Mouse (Mus musculus) neural tube, embryonic 13.5 days (tissue): ENCODE results near the gene Ptcd3. TPM values are rescaled to one million over a fixed set of nuclear protein-coding genes. Genes with fewer than 3 reads are reported as not detected.
A peak's percentile ranks its signal among the peaks of the same experiment; 100 is the strongest.
"Not testable (repeated sequence)": the region's sequence is repeated elsewhere in the genome, so short reads cannot be mapped to it uniquely, and the experiment has no call there.

ENCODE experiments used
- ATAC-seq: fragments of 200-750 bp; cut with Nextera tagmentation; 2 replicates; pipeline ENCODE4 v1.8.0; 2017; ENCODE audit warnings: low read depth, mild to moderate bottlenecking, moderate TSS enrichment, moderate library complexity
- H3K27ac ChIP-seq: fragments of 300-500 bp; sonication (generic); replicated peaks from 2 replicates; pipeline ENCODE4 v1.5.1; 2015; ENCODE audit warnings: moderate library complexity, mild to moderate bottlenecking, inconsistent platforms
- H3K27me3 ChIP-seq: fragments of 300-500 bp; sonication (generic); 2 replicates; pipeline ENCODE4 v1.6.1; 2015; ENCODE audit warnings: mild to moderate bottlenecking, inconsistent platforms
- H3K36me3 ChIP-seq: fragments of 300-500 bp; sonication (generic); 2 replicates; pipeline ENCODE4 v1.6.1; 2015; ENCODE audit warnings: mild to moderate bottlenecking, inconsistent platforms
- H3K4me1 ChIP-seq: fragments of 300-500 bp; sonication (generic); replicated peaks from 2 replicates; pipeline ENCODE4 v1.6.1; 2015; ENCODE audit warnings: inconsistent platforms
- H3K4me2 ChIP-seq: fragments of 300-500 bp; sonication (generic); 2 replicates; pipeline ENCODE4 v1.6.1; 2015; ENCODE audit warnings: inconsistent platforms, mild to moderate bottlenecking, moderate library complexity
- H3K4me3 ChIP-seq: fragments of 300-500 bp; sonication (generic); 2 replicates; pipeline ENCODE4 v1.5.1; 2015; ENCODE audit warnings: mild to moderate bottlenecking, inconsistent platforms
- H3K9ac ChIP-seq: fragments of 300-500 bp; sonication (generic); 2 replicates; pipeline ENCODE4 v1.6.1; 2015; ENCODE audit warnings: moderate library complexity, mild to moderate bottlenecking, inconsistent platforms
- H3K9me3 ChIP-seq: fragments of 300-500 bp; sonication (generic); 2 replicates; pipeline ENCODE4 v1.6.1; 2016; ENCODE audit warnings: inconsistent platforms
- WGBS: fragments of 180-500 bp; shearing (Covaris S2); methylation state at CpG from one replicate; pipeline ENCODE4 v1.1.7; 2015; 5-methylcytosine and 5-hydroxymethylcytosine counted together
- polyA plus RNA-seq: library from polyadenylated mRNA; unstranded; fragments of >200 nt; fragmentation: Nextera tagmentation; extraction: Ambion mirVana; gene quantifications from 2 replicates; pipeline ENCODE4 v1.2.1, GENCODE M21; 2015

Gene Ptcd3
- polyA plus RNA-seq, 1 experiment from 2014 or later, result 81.9 TPM

DNA sequence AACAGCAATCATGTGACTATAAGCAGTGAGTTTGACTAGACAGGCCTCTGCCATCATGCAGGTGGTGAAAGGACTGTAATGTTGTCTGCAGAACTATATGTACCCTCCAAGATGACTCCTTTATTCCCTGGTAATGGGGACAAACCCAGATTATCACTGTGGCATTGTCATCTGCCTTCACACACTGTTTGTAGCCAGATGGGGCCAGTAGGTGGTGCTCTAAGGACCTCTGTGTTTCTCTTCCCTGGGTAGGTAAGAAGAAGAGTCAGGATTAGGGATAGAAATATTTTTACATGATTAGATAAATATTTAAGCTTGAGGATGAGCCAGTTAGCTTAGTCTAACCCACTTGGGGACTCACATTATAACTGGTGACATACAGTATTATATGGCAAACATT, 19.4 kb upstream of the Ptcd3 start:
- no peak overlapping the region for H3K9ac ChIP-seq
- H3K4me2 ChIP-seq, result no peak overlapping the region
- no peaks in the 10 kb centered on the region for H3K4me1 ChIP-seq
- peaks cover 81% of the 10 kb centered on the region for H3K36me3 ChIP-seq
- H3K27me3 ChIP-seq, result no peaks in the 10 kb centered on the region
- ATAC-seq, result 0 out of 2 replicates have a peak, but pooled peaks have one; percentile 59
- H3K4me3 ChIP-seq, result no peak overlapping the region
- H3K27ac ChIP-seq, result no peak overlapping the region
- no peaks in the 10 kb centered on the region for H3K9me3 ChIP-seq

DNA sequence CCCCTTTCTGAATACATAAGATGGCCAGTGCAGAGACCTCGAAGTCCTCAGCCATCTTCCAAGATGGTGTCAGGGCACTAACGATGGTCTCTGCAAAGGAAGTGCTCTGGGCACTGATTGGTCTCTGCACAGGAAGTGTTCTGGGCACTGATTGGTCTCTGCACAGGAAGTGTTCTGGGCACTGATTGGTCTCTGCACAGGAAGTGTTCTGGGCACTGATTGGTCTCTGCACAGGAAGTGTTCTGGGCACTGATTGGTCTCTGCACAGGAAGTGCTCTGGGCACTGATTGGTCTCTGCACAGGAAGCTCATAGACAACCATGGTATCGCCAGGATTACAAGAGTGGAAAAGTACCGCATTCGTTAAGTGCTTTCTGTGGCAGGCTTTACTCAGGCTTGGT, 16.7 kb upstream of the Ptcd3 start:
- not testable (repeated sequence) for H3K4me3 ChIP-seq, H3K27me3 ChIP-seq, H3K9me3 ChIP-seq, H3K9ac ChIP-seq, H3K4me2 ChIP-seq, H3K27ac ChIP-seq, ATAC-seq, H3K4me1 ChIP-seq
- WGBS, result 92% methylated on average over 5 of the region's 5 CpGs
- H3K36me3 ChIP-seq, result peaks cover 81% of the 10 kb centered on the region

DNA sequence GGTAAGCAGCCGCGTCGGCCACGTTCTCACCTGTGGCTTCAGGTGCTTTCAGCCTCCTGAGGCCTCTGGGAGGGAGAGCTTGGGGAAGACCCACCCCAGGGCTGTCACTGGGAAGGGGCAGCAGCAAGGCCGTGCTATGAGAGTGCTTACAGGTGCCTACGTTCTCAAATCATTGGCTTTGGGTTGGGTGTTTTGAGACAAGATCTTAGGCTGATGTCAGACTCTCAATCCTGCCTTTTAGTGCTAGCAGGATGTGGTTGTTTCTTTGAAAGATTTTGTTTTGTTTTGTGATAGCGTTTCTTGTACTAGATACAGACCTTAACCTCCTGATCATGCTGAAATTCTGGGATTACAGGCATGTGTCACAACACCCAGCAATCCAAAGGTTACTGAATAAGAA, 12.2 kb upstream of the Ptcd3 start:
- Histone ChIP-seq H3K9me3 (no peaks in the 10 kb centered on the region), H3K4me1 (no peaks in the 10 kb centered on the region), H3K4me2 (no peak overlapping the region), H3K27ac (no peak overlapping the region), H3K36me3 (peaks cover 95% of the 10 kb centered on the region), H3K4me3 (no peak overlapping the region), H3K9ac (no peak overlapping the region), H3K27me3 (no peaks in the 10 kb centered on the region)
- 96% methylated on average over 7 of the region's 7 CpGs for WGBS
- ATAC-seq, result no peak

DNA sequence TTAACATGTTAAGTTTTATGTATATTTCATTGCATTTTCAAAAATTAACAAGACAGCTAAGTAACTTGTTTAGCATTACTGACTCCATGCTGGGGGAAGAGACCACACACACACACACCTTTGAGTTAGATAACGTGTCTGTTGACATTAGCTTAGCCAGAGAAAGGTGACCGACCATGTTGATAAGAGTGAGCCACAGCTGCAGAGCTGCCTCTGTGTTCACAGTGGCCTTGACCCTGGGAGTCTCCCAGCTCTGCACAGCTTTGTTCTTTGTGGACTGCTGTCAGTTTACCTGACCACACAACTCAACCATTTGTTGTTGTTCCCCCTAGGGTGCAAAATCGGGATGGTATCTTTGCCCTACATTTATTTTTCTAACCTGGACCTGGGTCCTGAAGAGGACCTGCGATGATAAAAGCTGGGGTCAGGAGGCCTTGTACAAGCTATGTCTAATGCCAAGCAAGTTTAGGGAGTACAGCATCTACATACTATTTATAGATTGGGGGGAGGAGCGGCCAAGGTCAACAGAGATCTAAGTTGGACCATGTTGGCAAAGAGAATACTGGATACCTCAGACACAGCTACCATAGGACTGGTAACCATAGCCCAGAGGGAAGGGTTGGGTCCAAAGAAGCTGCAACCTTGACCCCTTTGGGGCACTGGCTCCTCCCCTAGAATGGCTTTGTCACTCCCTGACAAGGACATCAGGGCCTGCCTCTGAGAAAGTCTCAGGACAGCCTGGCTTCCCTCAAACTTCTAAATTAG, 3.3 kb upstream of the Ptcd3 start:
- WGBS, result 88% methylated on average over 5 of the region's 5 CpGs
- peaks cover 24% of the 10 kb centered on the region for H3K4me1 ChIP-seq
- no peak overlapping the region for H3K9ac ChIP-seq
- no peaks in the 10 kb centered on the region for H3K9me3 ChIP-seq
- peaks cover 37% of the 10 kb centered on the region for H3K36me3 ChIP-seq
- no peak overlapping the region for H3K4me3 ChIP-seq
- no peak overlapping the region for H3K4me2 ChIP-seq
- no peak for ATAC-seq
- H3K27me3 ChIP-seq, result no peaks in the 10 kb centered on the region
- H3K27ac ChIP-seq, result no peak overlapping the region

DNA sequence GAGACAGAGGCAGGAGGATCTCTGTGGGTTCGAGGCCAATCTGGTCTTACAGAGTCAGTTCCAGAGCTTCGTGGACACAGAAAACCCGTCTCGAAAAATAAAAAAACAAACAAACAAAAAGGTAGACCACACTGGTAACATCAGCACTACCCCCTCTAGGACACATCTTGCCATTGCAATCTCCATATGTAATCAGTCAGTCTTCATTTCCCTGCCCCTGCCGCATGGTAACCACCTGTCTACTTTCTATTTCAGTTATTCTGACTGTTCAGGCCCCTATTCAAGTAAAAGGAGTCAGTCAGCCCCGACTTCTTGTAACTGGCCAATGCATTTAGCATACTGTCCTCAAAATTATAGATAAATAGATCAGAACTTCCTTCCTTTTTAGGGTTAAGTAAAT, 1.3 kb upstream of the Ptcd3 start:
- Histone ChIP-seq H3K4me2 (peak overlapping the region; percentile 90), H3K4me1 (peaks cover 27% of the 10 kb centered on the region), H3K9ac (0 out of 2 replicates have a peak overlapping the region, but pooled peaks have one; percentile 75), H3K9me3 (no peaks in the 10 kb centered on the region), H3K36me3 (peaks cover 30% of the 10 kb centered on the region), H3K27ac (no peak overlapping the region), H3K27me3 (no peaks in the 10 kb centered on the region), H3K4me3 (peak overlapping the region; percentile 71)
- WGBS, result 81% methylated on average over 6 of the region's 6 CpGs
- no peak for ATAC-seq

DNA sequence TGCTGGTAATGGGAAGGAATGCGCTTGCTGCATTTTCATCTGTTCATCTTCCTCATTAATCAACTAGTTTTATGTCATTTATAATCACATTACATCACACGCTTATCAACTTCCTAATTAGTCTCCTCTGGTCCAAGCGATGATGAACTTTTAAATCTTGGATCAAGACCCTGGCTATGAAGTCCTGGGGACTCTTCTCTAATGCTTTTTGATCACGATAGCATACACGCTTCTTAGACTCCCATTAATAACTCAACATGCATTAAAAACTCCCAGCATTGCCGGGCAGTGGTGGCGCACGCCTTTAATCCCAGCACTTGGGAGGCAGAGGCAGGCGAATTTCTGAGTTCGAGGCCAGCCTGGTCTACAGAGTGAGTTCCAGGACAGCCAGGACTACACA, 834 bp upstream of the Ptcd3 start:
- ATAC-seq, result no peak
- peak overlapping the region; percentile 61; the same call in 1 of the 2 replicates for H3K27ac ChIP-seq
- H3K9ac ChIP-seq, result peak overlapping the region; percentile 75
- peak overlapping the region; percentile 90 for H3K4me2 ChIP-seq
- no peaks in the 10 kb centered on the region for H3K9me3 ChIP-seq
- peak overlapping the region; percentile 71 for H3K4me3 ChIP-seq
- H3K27me3 ChIP-seq, result no peaks in the 10 kb centered on the region
- peaks cover 27% of the 10 kb centered on the region for H3K4me1 ChIP-seq
- 28% methylated on average over 10 of the region's 10 CpGs for WGBS
- H3K36me3 ChIP-seq, result peaks cover 32% of the 10 kb centered on the region

DNA sequence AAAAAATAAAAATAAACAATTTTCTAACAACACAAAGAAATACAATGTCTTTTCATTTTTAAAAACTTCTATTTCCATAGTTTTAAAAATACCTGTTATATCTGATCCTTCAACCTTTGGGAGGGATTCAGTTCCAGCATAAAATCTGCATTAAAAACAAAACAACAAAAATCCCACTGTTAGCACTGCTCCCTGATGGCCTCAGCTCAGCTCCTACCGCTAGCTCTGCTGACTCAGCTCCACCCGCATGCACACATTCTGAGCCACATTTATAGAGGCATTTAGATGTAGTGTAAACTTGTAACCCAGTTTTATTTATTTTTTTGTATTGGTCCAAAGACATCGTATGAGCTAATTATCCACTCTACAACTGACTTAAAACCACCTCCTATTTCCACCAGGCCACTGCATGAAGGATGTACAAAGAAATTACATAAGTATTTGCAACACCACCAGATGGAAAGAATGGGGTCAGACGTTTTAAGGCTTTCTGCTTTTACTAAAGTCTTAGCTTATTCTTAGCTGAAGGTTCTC, 781 bp downstream of the Ptcd3 start:
- no peak overlapping the region for H3K27ac ChIP-seq
- H3K4me1 ChIP-seq, result peaks cover 27% of the 10 kb centered on the region
- no peaks in the 10 kb centered on the region for H3K27me3 ChIP-seq
- ATAC-seq, result no peak
- peak overlapping the region; percentile 90 for H3K4me2 ChIP-seq
- 5% methylated on average over 4 of the region's 4 CpGs for WGBS
- peak overlapping the region; percentile 71 for H3K4me3 ChIP-seq
- H3K9ac ChIP-seq, result peak overlapping the region; percentile 75
- no peaks in the 10 kb centered on the region for H3K9me3 ChIP-seq
- peaks cover 34% of the 10 kb centered on the region for H3K36me3 ChIP-seq

DNA sequence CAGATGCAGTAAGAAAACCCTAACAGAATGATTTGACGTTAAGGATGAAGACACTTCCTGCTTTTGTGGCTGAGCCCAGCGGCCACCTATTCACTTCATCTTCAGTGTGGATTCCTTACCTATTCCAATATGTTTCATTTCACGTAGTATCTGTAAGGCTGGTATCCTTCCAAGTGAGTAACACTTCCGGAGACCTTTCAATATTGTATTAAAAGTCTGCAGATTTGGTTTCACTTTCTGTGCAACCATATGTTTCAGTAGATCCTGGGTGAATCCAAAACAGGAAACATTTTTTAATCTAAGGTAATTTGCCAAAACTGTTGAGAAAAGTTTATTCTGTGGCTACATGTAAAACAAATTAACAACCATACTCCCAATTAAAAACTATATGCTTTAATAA, 15.3 kb downstream of the Ptcd3 start:
- H3K9me3 ChIP-seq, result no peaks in the 10 kb centered on the region
- H3K4me3 ChIP-seq, result no peak overlapping the region
- no peak overlapping the region for H3K27ac ChIP-seq
- no peak overlapping the region for H3K9ac ChIP-seq
- ATAC-seq, result no peak
- H3K4me2 ChIP-seq, result no peak overlapping the region
- peaks cover 98% of the 10 kb centered on the region for H3K36me3 ChIP-seq
- H3K27me3 ChIP-seq, result no peaks in the 10 kb centered on the region
- 94% methylated on average over 4 of the region's 4 CpGs for WGBS
- H3K4me1 ChIP-seq, result no peaks in the 10 kb centered on the region

DNA sequence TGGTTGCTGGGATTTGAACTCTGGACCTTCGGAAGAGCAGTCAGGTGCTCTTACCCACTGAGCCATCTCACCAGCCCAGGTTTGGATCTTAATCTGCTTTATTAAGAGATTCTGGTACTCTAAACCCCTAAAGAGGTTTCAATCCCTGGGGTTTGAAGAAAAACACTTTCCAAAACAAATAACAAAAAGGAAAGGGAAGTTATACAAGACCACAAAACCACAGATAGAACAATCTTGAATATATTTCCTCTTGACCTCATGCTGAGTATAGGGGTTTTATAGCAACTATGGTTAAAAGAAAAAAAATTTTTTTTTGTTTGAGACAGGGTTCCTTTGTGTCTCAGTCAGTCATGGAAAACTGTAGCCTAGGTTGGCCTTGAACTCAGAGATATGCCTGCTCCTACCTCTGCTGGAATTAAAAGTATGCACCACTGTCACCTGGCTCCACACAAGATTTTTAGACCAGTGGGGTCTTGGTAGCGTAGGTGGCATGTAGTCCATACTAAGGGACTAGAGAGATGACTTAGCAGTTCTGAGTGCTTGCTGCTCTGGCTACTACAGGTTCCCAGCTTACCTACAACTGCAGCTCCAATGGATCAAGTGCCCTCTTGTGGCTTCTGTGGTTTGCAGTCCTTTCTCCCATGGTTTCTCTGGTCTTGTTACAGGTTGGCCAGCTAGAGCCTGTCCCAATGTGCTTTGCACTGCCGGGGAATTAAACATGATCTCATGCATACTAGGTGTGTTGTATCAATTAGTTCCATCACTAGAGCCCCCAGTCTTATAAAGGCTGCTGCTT, 30.4 kb downstream of the Ptcd3 start:
- H3K9ac ChIP-seq, result no peak overlapping the region
- no peaks in the 10 kb centered on the region for H3K27me3 ChIP-seq
- H3K4me2 ChIP-seq, result no peak overlapping the region
- no peak overlapping the region for H3K27ac ChIP-seq
- no peaks in the 10 kb centered on the region for H3K4me1 ChIP-seq
- H3K36me3 ChIP-seq, result peaks cover 92% of the 10 kb centered on the region
- WGBS, result 95% methylated on average over 3 of the region's 3 CpGs
- no peak overlapping the region for H3K4me3 ChIP-seq
- no peak for ATAC-seq
- H3K9me3 ChIP-seq, result no peaks in the 10 kb centered on the region

DNA sequence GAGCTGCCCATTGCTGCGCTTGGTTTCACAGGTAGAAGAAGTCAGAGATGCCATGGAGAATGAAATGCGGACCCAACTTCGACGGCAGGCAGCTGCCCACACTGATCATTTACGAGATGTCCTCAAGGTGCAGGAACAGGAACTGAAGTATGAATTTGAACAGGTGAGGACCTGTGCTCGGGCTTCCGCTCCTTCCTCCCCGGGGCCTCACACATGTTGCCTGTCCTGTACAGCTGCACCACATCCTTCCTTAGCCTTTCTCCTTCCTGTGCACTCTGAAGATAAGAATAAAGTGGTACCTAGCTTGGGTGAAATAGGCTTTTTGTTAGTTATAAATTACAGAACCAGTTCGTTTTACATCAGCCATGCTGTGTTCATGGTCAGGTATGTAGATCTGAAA, 37.2 kb downstream of the Ptcd3 start:
- H3K9me3 ChIP-seq, result no peaks in the 10 kb centered on the region
- 92% methylated on average over 9 of the region's 9 CpGs for WGBS

DNA sequence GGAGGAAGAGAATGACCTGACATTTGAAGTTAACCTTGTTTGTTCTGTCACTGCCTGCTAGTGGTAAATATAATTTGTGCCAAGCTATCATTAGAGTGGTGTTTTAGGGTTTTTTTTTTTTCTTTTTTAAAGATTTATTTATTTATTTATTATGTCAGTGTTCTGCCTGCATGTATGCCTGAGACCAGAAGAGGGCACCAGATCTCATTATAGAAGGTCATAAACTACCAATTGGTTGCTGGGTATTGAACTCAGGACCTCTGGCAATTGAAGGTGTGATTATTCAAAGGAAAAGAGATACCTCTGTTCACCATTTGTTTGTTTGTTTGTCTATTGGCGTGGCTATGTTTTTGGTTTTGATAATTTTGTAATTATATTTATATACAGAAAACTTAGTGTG, 39.7 kb downstream of the Ptcd3 start:
- Histone ChIP-seq H3K9ac (no peak overlapping the region), H3K4me2 (no peak overlapping the region), H3K36me3 (peaks cover 89% of the 10 kb centered on the region), H3K4me3 (no peak overlapping the region), H3K9me3 (no peaks in the 10 kb centered on the region), H3K27me3 (no peaks in the 10 kb centered on the region), H3K4me1 (no peaks in the 10 kb centered on the region), H3K27ac (no peak overlapping the region)
- no peak for ATAC-seq
- 90% methylated on average over 1 of the region's 1 CpGs for WGBS

More for the DNA sequence above, 37.2 kb downstream of the Ptcd3 start:
- Histone ChIP-seq H3K4me2 (no peak overlapping the region), H3K9ac (no peak overlapping the region), H3K36me3 (peaks cover 91% of the 10 kb centered on the region), H3K27me3 (no peaks in the 10 kb centered on the region), H3K27ac (no peak overlapping the region), H3K4me3 (no peak overlapping the region), H3K4me1 (no peaks in the 10 kb centered on the region)
- no peak for ATAC-seq

DNA sequence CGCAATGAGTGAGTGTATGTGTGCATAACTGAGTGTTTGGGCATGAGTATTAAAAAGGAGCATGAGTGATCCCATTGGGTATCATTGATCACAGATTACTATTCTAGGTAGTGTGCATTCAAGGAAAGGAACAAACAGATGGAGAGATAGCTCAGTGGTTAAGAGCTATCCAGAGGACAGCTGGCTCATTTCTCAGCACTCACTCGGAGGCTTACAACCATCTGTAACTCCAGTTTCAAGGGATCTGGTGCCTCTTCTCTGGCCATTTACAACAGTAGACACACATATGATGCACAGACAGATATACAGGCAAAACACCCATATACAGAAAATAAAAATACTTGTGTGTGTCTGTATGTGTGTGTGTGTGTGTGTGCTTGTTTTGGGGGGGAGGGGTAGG, 40.8 kb downstream of the Ptcd3 start:
- H3K27ac ChIP-seq, result no peak overlapping the region
- H3K9me3 ChIP-seq, result no peaks in the 10 kb centered on the region
- H3K4me1 ChIP-seq, result no peaks in the 10 kb centered on the region
- no peak overlapping the region for H3K4me3 ChIP-seq
- no peak overlapping the region for H3K9ac ChIP-seq
- no peak overlapping the region for H3K4me2 ChIP-seq
- no peak for ATAC-seq
- no peaks in the 10 kb centered on the region for H3K27me3 ChIP-seq
- H3K36me3 ChIP-seq, result peaks cover 90% of the 10 kb centered on the region
- WGBS, result 93% methylated on average over 2 of the region's 2 CpGs
